Mouse (Mus musculus): Measurements from ENCODE around the gene Fundc1. TPM values are rescaled to one million over a fixed set of nuclear protein-coding genes. Genes with fewer than 3 reads are reported as not detected.

The Fundc1 gene
- polyA plus RNA-seq (2017; shearing (Covaris generic)) = 29.3 TPM

GRCm38 (mm10) chrX:17571621-17572459 is at the start of gene Fundc1:
TSS of gene Fundc1 (minus strand) at chrX:17572325.

